Mouse (Mus musculus): ENCODE results near the gene Thada.
"Not testable (repeated sequence)": the region's sequence is repeated elsewhere in the genome, so short reads cannot be mapped to it uniquely, and the experiment has no call there.

Gene Thada

GRCm38 (mm10) chr17:84262325-84262979, 203.6 kb downstream of the Thada start:
- DNase-seq (ENCODE audit: extremely low spot score): no peak

- DNase-seq (ENCODE audit: extremely low spot score): no peak
Measured at GRCm38 (mm10) chr17:84261010-84261409, 205.0 kb downstream of the Thada start.

- no peak for DNase-seq (ENCODE audit: extremely low spot score)
Measured at GRCm38 (mm10) chr17:84260226-84260625, 205.8 kb downstream of the Thada start.

DNA sequence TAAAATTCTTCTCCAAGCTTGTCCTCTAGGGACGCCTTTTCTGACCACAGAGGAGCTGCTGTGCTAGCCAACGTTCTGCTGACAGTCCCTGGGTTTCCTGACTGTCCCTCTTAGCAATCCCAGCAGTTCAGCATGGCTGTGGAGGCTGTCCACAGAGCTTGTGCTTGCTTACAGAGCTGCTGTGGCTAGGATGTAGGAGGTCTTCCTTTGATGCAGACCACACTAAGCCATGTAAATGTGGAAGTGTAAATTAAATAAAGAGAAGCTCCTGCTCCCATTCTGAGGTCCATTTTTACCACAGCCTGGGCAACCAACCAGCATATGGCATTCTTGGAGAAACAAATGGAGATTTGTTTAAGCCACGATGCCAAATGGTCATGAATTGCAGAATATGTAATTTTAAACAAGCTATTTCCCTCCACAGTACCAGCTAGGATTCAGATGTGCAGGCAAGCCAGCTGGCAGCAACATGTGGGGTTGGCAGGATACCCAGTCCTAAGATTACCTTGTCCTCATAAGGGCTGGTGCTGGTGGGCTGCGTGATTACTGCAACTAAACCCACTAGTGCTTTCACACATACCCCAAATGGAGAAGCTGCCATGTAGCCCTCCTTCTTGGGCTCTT, 207.3 kb downstream of the Thada start:
- DNase-seq (ENCODE audit: extremely low spot score): no peak

- no peak for DNase-seq (ENCODE audit: extremely low spot score)
Measured at GRCm38 (mm10) chr17:84257927-84258532, 208.0 kb downstream of the Thada start.

- DNase-seq (ENCODE audit: extremely low spot score): peak; percentile 31
Measured at GRCm38 (mm10) chr17:84256278-84256819, 209.7 kb downstream of the Thada start.

DNA sequence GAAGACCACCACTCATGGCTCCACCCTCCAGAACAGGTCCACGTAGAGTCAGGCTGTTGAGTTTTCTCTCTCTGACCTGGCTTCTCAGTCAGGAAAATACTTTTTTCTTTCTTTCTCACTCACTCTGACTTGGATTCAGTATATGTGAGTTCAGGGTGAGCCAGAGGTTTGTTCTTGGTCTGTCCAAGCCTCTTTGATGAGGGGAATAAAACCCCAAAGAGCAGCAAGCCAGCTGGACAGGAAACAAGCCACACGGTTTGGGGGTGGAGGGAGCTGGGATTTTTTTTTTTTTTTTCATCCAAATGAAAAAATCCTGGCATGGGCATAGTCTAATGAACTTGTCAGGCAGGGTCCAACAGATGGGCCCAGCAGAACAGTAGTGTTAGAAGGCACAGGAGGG, 210.2 kb downstream of the Thada start:
- no peak for DNase-seq (ENCODE audit: extremely low spot score)

DNA sequence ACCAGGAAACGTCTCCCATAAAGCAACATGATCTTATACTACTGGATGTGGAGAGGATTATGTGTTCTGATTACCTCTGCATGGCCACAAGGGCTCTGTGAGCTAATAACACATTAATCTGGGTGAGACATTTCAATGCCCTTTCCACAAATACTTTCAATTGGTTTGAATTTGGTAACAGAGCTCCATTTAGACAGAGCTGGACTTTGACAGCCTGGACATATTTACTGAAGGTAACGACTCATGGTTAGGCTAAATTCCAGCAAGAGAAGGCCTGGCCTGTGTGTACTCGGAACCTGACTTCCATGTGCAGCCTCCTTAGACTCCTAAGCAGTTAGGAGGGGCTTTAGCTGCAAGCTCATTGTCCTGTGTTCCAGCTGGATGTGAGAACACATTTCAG, 214.6 kb downstream of the Thada start:
- no peak for DNase-seq (ENCODE audit: extremely low spot score)

DNA sequence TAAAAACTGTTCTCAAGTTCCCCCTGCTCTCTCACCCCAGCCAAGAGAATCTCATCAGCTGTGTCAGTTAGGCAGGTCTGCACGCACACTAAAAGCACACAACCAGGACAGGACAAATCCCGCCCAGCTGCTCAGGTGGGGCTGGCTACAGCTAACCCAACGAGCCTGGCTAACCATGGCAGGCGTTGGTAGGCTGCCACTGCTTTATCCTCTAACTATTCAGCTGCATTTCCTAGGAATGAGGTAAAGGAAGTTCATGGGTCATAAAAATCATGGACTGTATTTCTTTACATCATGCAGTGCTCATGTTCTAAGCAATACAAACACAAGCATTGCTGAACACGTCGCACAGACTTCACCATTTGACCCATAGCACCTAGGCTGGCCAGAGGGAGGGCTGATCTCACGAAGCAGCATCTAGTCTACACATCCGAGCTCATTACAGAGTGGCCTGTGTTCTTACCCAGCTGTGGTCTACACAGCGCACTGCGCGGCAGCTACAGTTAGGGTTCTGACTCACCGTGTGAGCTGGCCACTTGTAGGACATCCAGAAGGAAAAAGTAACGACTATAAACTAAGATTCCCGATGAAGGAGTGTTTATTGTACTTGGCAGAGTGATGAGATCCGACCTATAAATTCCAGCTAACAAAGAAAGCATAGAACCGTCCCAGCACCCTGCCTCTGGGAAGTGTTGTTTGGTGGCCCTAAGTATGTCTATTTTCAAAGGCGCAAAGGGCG, 221.7 kb downstream of the Thada start:
- no peak for DNase-seq (ENCODE audit: extremely low spot score)

DNA sequence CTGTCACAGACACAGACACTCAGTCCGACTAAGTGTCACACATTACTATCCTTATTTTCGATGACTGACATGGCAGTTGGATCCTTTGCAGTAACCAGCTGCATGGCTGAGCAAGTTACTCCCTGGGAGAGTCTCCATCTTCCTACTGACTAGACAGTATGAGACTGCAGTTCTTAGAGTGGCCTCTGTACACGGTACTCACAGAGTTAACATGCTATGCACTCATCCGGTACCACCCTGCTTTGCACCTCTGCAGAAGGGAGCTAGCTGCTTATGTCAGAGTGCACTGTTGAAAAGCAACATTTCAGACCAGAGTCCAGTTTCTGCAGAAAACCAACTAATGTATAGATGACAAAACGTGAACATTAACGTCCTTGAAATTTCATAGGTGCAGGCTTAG, 222.2 kb downstream of the Thada start:
- no peak for DNase-seq (ENCODE audit: extremely low spot score)

DNA sequence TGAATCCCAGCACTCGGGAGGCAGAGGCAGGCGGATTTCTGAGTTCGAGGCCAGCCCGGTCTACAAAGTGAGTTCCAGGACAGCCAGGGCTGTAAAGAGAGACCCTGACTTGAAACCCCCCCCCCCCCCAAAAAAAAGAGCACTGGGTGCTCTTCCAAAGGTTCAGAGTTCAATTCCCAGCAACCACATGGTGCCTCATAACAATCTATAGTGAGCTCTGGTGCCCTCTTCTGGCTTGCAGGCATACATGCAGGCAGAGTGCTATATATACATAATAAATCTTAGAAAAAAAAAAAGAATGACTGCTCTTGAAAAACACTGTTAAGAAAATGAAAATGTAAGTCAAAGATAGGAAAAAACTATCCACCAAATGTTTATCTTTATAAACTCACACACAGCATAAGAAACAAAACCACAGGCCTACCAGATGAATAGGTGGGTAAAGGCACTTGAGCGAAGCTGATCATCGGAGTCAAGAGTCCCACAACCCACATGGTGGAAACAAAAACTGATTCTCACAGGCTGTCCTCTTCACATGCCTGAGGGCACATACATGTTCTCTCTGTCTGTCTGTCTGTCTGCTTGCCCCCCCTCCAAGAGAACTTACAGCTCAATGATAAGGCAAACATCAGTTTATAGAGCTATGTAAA, 224.6 kb downstream of the Thada start:
- no peak for DNase-seq (ENCODE audit: extremely low spot score)

GRCm38 (mm10) chr17:84239679-84240292, 226.2 kb downstream of the Thada start:
- no peak for DNase-seq (ENCODE audit: extremely low spot score)

GRCm38 (mm10) chr17:84238174-84238573, 227.8 kb downstream of the Thada start:
- no peak for DNase-seq (ENCODE audit: extremely low spot score)

DNA sequence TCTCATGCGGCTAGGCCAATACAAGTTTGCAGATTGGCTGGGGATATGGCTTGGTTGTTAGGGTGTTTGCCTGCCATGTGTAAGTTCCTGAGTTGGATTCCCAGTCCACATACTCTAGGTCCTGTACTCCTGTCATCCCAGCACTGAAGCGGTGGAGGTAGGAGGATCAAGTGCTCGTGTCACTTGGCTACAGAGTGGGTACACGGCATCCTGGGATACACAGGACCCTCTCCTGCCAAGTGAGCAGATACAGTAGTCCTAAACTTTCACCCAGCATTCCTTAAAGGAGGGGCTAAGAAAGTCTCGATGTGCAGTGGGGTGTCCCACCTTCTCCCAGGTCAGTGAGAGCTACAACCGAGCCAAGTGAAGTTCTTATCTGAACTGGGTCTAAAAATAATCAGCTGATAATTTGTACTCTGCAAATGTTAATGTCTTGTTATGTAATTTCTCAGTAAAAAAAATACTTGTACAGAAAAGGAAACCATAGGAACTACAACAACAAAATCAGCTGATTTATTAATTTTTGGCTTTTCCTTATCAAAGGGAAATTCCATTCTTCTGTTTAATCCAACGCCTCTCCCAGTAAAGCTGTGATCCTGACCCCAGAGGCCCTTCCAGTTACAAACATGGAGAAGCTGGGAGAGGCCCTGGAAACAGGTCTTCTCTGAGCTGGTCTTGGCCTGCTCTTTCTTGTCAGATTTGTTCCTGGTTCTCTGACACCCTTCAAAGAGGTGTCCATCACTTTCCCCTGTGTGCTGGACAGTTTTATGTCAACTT, 229.0 kb downstream of the Thada start:
- no peak for DNase-seq (ENCODE audit: extremely low spot score)

GRCm38 (mm10) chr17:84235399-84235928, 230.5 kb downstream of the Thada start:
- no peak for DNase-seq (ENCODE audit: extremely low spot score)

DNA sequence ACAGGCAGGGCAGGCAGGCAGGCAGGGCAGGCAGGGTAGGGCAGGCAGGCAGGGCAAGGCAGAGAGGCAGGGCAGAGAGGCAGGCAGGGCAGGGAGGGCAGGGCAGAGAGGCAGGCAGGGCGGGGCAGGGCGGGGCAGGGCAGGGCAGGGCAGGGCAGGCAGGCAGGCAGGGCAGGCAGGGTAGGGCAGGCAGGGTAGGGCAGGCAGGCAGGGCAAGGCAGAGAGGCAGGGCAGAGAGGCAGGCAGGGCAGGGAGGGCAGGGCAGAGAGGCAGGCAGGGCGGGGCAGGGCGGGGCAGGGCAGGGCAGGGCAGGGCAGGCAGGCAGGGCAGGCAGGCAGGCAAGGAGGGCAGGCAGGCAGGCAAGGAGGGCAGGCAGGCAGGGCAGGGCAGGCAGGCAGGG, 231.2 kb downstream of the Thada start:
- not testable (repeated sequence) for DNase-seq (ENCODE audit: extremely low spot score)

DNA sequence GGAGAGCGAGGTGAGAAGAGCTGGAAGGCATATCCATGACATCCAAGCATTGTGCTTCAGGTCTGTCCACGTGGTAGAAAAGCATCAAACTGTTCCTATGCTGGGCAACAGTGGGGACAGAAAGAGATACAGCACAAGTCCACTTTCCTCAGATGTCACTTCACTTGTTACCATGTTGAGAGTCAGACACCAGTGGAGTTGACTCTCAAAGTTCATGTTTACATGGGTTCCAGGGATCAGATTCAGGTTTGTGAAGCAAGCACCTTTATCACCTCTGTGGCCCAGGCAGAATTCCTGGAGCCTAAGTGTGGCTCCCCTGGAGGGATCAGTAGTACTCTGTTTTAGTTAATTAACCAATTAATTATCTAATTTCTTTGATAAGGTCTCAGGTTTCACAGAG, 232.2 kb downstream of the Thada start:
- DNase-seq (ENCODE audit: extremely low spot score): no peak

- DNase-seq (ENCODE audit: extremely low spot score): no peak
Measured at GRCm38 (mm10) chr17:84231361-84231760, 234.6 kb downstream of the Thada start.

GRCm38 (mm10) chr17:84228223-84228622, 237.8 kb downstream of the Thada start:
- DNase-seq (ENCODE audit: extremely low spot score): no peak

DNA sequence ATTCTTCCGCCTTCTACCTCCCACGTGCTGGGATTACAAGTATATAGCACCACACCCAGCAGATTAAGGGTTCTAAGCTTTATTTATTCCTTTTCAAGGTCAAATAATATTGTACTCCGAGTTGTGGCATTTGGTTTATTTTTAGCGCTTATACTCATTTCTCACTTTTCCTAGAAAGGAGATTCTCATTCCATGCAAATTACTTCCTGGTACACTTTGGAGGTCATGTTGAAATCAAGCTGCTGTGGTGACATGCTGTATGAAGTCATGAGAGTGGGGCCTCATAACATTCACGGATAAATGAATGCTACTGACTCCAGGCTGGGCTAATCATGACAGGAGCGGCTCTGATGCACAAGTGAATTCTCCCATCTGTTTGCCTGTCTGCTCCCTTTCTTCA, 239.3 kb downstream of the Thada start:
- no peak for DNase-seq (ENCODE audit: extremely low spot score)
